Mouse (Mus musculus) liver, embryonic 14.5 days (tissue): ENCODE data around the gene Tmco1.

Experiments
- CTCF ChIP-seq: IDR thresholded peaks from 2 replicates; pipeline ENCODE4 v1.5.1; 2016; ENCODE audit warnings: antibody characterized with exemption, low read depth, control low read depth
- EP300 ChIP-seq: IDR thresholded peaks from 2 replicates; pipeline ENCODE4 v1.6.1; 2016; ENCODE audit warnings: antibody characterized with exemption, low read depth

GRCm38 (mm10) chr1:167368018-167368417, 59.8 kb downstream of the Tmco1 start:
- no peak for TF ChIP-seq CTCF
- peak; percentile 83 for TF ChIP-seq EP300
